Mouse (Mus musculus): ENCODE measurements around the gene Gm4846. TPM values are rescaled to one million over a fixed set of nuclear protein-coding genes. Genes with fewer than 3 reads are reported as not detected.
"Not testable (repeated sequence)": the region's sequence is repeated elsewhere in the genome, so short reads cannot be mapped to it uniquely, and the experiment has no call there.

Gm4846 gene
- not detected for total RNA-seq (2021)

- DNase-seq; intact Hi-C loops (cut with DNase I): not testable (repeated sequence)
Measured at GRCm38 (mm10) chr1:166497488-166497887, at the start of gene Gm4846. Gene Gm4846, minus strand, starts transcription at chr1:166497588.

GRCm38 (mm10) chr1:166531521-166531920 lies 34.1 kb upstream of the Gm4846 start:
- intact Hi-C loops (cut with DNase I); DNase-seq: not testable (repeated sequence)

GRCm38 (mm10) chr1:166524709-166525108 lies 27.3 kb upstream of the Gm4846 start:
- not testable (repeated sequence) for DNase-seq
- intact Hi-C loops (cut with DNase I): loop anchor here (5.0 kb wide), 1 partner anchor 48 kb away; no protein-coding TSS in a partner anchor

GRCm38 (mm10) chr1:166519626-166520025 lies 22.2 kb upstream of the Gm4846 start:
- DNase-seq; intact Hi-C loops (cut with DNase I): not testable (repeated sequence)

GRCm38 (mm10) chr1:166516556-166516955 lies 19.2 kb upstream of the Gm4846 start:
- intact Hi-C loops (cut with DNase I): no loop called here
- no peak for DNase-seq

- DNase-seq; intact Hi-C loops (cut with DNase I): not testable (repeated sequence)
Measured at GRCm38 (mm10) chr1:166504206-166504605, 6.8 kb upstream of the Gm4846 start.

GRCm38 (mm10) chr1:166479503-166479902 lies 17.9 kb downstream of the Gm4846 start:
- intact Hi-C loops (cut with DNase I): no loop called here
- DNase-seq: no peak

GRCm38 (mm10) chr1:166467172-166467571 lies 30.2 kb downstream of the Gm4846 start:
- intact Hi-C loops (cut with DNase I): no loop called here
- DNase-seq: no peak

- intact Hi-C loops (cut with DNase I): no loop called here
- no peak for DNase-seq
Measured at GRCm38 (mm10) chr1:166462544-166462943, 34.8 kb downstream of the Gm4846 start.

GRCm38 (mm10) chr1:166441992-166442391 lies 55.4 kb downstream of the Gm4846 start:
- DNase-seq: no peak
- intact Hi-C loops (cut with DNase I): no loop called here

- intact Hi-C loops (cut with DNase I): no loop called here
- no peak for DNase-seq
Measured at GRCm38 (mm10) chr1:166439426-166439825, 58.0 kb downstream of the Gm4846 start.

Other genes with a start within 250 kb of the Gm4846 start
- 1 to 10 TPM; 3.8 to 4.6 TPM for gene Ildr2, start 243.4 kb downstream of the Gm4846 start, total RNA-seq (2021)
- 10 to 100 TPM; 13.9 to 15.6 TPM for gene Tada1, start 118.5 kb downstream of the Gm4846 start, total RNA-seq (2021)
- 10 to 100 TPM; 19.5 to 23.4 TPM for gene Pogk, start 87.7 kb downstream of the Gm4846 start, total RNA-seq (2021)
- gene Gm4847, start 150.1 kb upstream of the Gm4846 start, total RNA-seq (2021): not detected
- gene Fmo9, start 184.3 kb upstream of the Gm4846 start, total RNA-seq (2021): not detected